In the genomic region with DNA sequence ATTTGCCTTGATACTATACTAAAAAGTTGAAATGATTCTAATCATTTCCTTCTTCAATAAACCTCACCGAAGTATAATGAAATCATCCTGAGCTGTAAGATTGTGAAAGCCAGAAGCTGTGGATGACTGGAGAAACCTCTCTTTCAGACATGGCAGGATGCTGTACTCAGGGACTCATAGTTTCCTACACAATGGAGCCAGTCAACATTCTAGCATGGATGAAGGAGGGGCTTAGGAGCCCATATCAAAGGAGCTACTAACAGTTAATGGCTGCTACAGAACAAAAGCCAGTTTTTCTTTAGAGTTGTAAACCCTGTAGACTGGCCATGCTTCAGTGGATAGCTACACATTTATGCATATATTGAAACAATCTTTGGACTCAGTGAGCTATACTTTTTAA, we compare ENCODE assay signal across 27 mouse cellular contexts. TPM values are rescaled to one million over a fixed set of nuclear protein-coding genes. Genes with fewer than 3 reads are reported as not detected.
DNase-seq lines count a peak whose midpoint lies in the region; ATAC-seq lines count a peak whose summit lies in the region.
"Had no signal": no experiment of that assay in that cellular context is flagged by ENCODE, and none has a peak within 500 bp of the region (broad histone marks: within the 10 kb centered on the region; RNA-seq: fewer than 3 reads in every experiment).

No protein-coding gene starts in this region.

- H3K4me2 ChIP-seq in kidney, embryonic 14.5 days (replicated peaks; ENCODE audit: low read depth, low read length), result no peak overlapping the region
- H3K4me2 ChIP-seq: embryonic facial prominence, embryonic 12.5 days; embryonic facial prominence, embryonic 15.5 days; heart, embryonic 11.5 days; hindbrain, embryonic 12.5 days; hindbrain, embryonic 15.5 days; intestine, embryonic 15.5 days had no signal

- no peaks in the 10 kb centered on the region for H3K4me1 ChIP-seq in kidney, embryonic 14.5 days (ENCODE audit: control insufficient read depth, insufficient read depth, low read length)
- H3K4me1 ChIP-seq: embryonic facial prominence, embryonic 12.5 days; hindbrain, embryonic 12.5 days; hindbrain, embryonic 15.5 days; intestine, embryonic 15.5 days had no signal

- no peak overlapping the region for H3K27ac ChIP-seq in kidney, embryonic 14.5 days (ENCODE audit: low read depth, low read length)
- H3K27ac ChIP-seq: embryonic facial prominence, embryonic 12.5 days; embryonic facial prominence, embryonic 15.5 days; gastrocnemius, adult 2 months; hindbrain, embryonic 12.5 days; hindbrain, embryonic 15.5 days; intestine, embryonic 15.5 days had no signal

- no peak overlapping the region for H3K4me3 ChIP-seq in kidney, embryonic 14.5 days (ENCODE audit: low read length)
- H3K4me3 ChIP-seq: embryonic facial prominence, embryonic 12.5 days; embryonic facial prominence, embryonic 15.5 days; erythroblast, embryonic 14.5 days; gastrocnemius, adult 2 months; hindbrain, embryonic 12.5 days; hindbrain, embryonic 15.5 days; intestine, embryonic 15.5 days had no signal

- H3K9ac ChIP-seq in kidney, embryonic 14.5 days (ENCODE audit: low read depth, low read length), result no peak overlapping the region
- H3K9ac ChIP-seq: embryonic facial prominence, embryonic 12.5 days; embryonic facial prominence, embryonic 15.5 days; forebrain, postnatal 0 days; hindbrain, embryonic 12.5 days; hindbrain, embryonic 15.5 days; intestine, embryonic 15.5 days had no signal

- 80% methylated on average over 1 of the region's 1 CpGs for WGBS in kidney, embryonic 14.5 days

- no peaks in the 10 kb centered on the region for H3K36me3 ChIP-seq in kidney, embryonic 14.5 days (ENCODE audit: control insufficient read depth, insufficient read depth, low read length)
- H3K36me3 ChIP-seq: embryonic facial prominence, embryonic 12.5 days; embryonic facial prominence, embryonic 15.5 days; G1E; hindbrain, embryonic 12.5 days; hindbrain, embryonic 15.5 days; intestine, embryonic 15.5 days had no signal

- H3K9me3 ChIP-seq in kidney, embryonic 14.5 days (ENCODE audit: control insufficient read depth, low read length), result no peaks in the 10 kb centered on the region
- H3K9me3 ChIP-seq: embryonic facial prominence, embryonic 12.5 days; embryonic facial prominence, embryonic 15.5 days; G1E; hindbrain, embryonic 12.5 days; hindbrain, embryonic 15.5 days; intestine, embryonic 15.5 days had no signal

- ATAC-seq in kidney, embryonic 14.5 days (ENCODE audit: low FRiP score, low TSS enrichment), result 0 out of 2 replicates have a peak, but pooled peaks have one; percentile 43
- ATAC-seq: forebrain, embryonic 14.5 days; forebrain, postnatal 0 days; intestine, embryonic 15.5 days had no signal

- no peaks in the 10 kb centered on the region for H3K27me3 ChIP-seq in kidney, embryonic 14.5 days (ENCODE audit: control insufficient read depth, insufficient read depth, low read length)
- H3K27me3 ChIP-seq: CH12.LX; embryonic facial prominence, embryonic 12.5 days; embryonic facial prominence, embryonic 15.5 days; hindbrain, embryonic 12.5 days; hindbrain, embryonic 15.5 days; intestine, embryonic 15.5 days had no signal

- DNase-seq in embryo, embryonic 10.5 days (ENCODE audit: low spot score), result peak; percentile 5
- no peak for DNase-seq in embryo, embryonic 10 days (ENCODE audit: low spot score)
- no peak for DNase-seq in kidney, adult 18-20 months
- DNase-seq in ZHBTc4 (ENCODE audit: low read depth, low spot score), result peak; percentile 5
- DNase-seq in right cerebral cortex, adult 18-20 months, result no peak
- DNase-seq: adrenal gland, postnatal 10 days; adrenal gland, postnatal 36 days; B cell, adult 2 months; cerebellum, adult 18-20 months; cerebellum, adult 9-10 months; cerebellum, postnatal 14 days; forebrain, postnatal 0 days; gastrocnemius, adult 2 months; gastrocnemius, postnatal 14 days; heart, adult 11 months; kidney, adult 11 months had no signal

RNA-seq across cellular contexts. Expression of a gene that starts 12.6 kb away (rescaled TPM):
- 20.4 and 24.4 TPM in 2 replicates for polyA plus RNA-seq in kidney, embryonic 14.5 days (2014; fragmentation: Nextera tagmentation; extraction: Ambion mirVana)
- polyA plus RNA-seq: G1E had no signal

Comparison
In these comparisons a context has a peak if more than half of its experiments do, and no peak if none do; other contexts are left out.
1. DNase-seq: peak in embryo, embryonic 10.5 days (single experiment) and ZHBTc4 (single experiment); none in embryo, embryonic 10 days (single experiment), kidney, adult 18-20 months (single experiment) and right cerebral cortex, adult 18-20 months (single experiment).